Mouse (Mus musculus) hindbrain, embryonic 13.5 days (tissue): ENCODE data around the gene Rho. TPM values are rescaled to one million over a fixed set of nuclear protein-coding genes. Genes with fewer than 3 reads are reported as not detected.
A peak's percentile ranks its signal among the peaks of the same experiment; 100 is the strongest.

Experiments used
- ATAC-seq: fragments of 200-750 bp; cut with Nextera tagmentation; 2 replicates; pipeline ENCODE4 v1.8.0; 2017; ENCODE audit warnings: moderate TSS enrichment; ENCODE audit not compliant: low FRiP score
- H3K27ac ChIP-seq: fragments of 300-500 bp; sonication (generic); 2 replicates; pipeline ENCODE4 v1.5.1; 2015; ENCODE audit warnings: inconsistent platforms, mild to moderate bottlenecking, moderate library complexity
- H3K27me3 ChIP-seq: fragments of 300-500 bp; sonication (generic); 2 replicates; pipeline ENCODE4 v1.6.1; 2015; ENCODE audit warnings: mild to moderate bottlenecking, inconsistent platforms
- H3K36me3 ChIP-seq: fragments of 300-500 bp; sonication (generic); 2 replicates; pipeline ENCODE4 v1.6.1; 2015; ENCODE audit warnings: mild to moderate bottlenecking, inconsistent platforms
- H3K4me1 ChIP-seq: fragments of 300-500 bp; sonication (generic); replicated peaks from 2 replicates; pipeline ENCODE4 v1.6.1; 2015; ENCODE audit warnings: inconsistent platforms
- H3K4me2 ChIP-seq: fragments of 300-500 bp; sonication (generic); 2 replicates; pipeline ENCODE4 v1.6.1; 2015; ENCODE audit warnings: inconsistent platforms, mild to moderate bottlenecking, moderate library complexity
- H3K4me3 ChIP-seq: fragments of 300-500 bp; sonication (generic); 2 replicates; pipeline ENCODE4 v1.5.1; 2015; ENCODE audit warnings: mild to moderate bottlenecking, inconsistent platforms
- H3K9ac ChIP-seq: fragments of 300-500 bp; sonication (generic); 2 replicates; pipeline ENCODE4 v1.6.1; 2015; ENCODE audit warnings: mild to moderate bottlenecking, inconsistent platforms
- H3K9me3 ChIP-seq: fragments of 300-500 bp; sonication (generic); 2 replicates; pipeline ENCODE4 v1.6.1; 2016; ENCODE audit warnings: inconsistent platforms
- WGBS: fragments of 180-500 bp; shearing (Covaris S2); methylation state at CpG from one replicate; pipeline ENCODE4 v1.1.7; 2015; 5-methylcytosine and 5-hydroxymethylcytosine counted together
- polyA plus RNA-seq: library from polyadenylated mRNA; unstranded; fragments of >200 nt; fragmentation: Nextera tagmentation; extraction: Ambion mirVana; gene quantifications from 2 replicates; pipeline ENCODE4 v1.2.1, GENCODE M21; 2015

Rho gene
- polyA plus RNA-seq, 1 experiment from 2014 or later: 0.21 TPM

DNA sequence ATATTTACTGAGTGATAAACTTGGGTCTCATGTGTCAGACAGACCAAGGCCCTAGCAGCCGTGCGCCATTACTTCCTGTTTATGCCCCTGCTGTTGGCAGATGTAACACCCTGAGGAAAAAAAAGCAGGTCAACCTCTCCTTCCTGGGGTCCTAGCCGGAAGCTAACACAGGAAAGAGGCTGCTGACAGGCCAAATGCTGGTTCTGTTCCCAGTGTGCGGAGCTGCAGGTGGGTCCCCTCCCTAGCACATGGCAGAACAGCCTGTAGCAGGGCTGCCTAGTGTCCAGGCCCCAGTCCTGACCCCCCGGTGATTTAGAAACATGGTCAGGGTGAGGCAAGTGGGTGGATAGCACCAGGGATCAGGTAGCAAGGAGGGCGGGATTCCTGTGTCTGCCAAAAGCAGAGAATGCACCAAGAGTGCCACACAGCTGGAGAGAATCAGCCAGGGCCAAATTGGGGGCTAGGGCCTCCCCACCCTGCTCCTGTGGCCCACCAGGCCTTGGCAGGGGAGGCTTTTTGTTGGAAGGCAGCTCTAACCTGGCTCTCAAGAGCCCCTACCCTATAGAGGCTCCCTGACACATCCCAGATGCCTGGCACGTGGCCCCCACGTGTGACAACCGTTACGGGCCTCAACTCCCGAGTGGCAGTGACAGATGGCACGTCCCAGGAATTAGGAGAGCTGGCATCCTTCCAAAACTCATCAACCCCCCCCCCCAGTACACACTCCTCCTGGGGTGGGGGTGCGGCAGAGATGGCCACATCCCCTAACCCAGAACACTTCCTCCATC is 39.9 kb downstream of the Rho start:
- Histone ChIP-seq H3K36me3 (no peaks in the 10 kb centered on the region), H3K9ac (no peak overlapping the region), H3K27ac (peak overlapping the region; percentile 44; the same call in 1 of the 2 replicates), H3K4me2 (no peak overlapping the region), H3K9me3 (no peaks in the 10 kb centered on the region), H3K27me3 (0 out of 2 replicates have a peak, but pooled peaks cover 6% of the 10 kb centered on the region), H3K4me3 (no peak overlapping the region), H3K4me1 (peaks cover 48% of the 10 kb centered on the region)
- 50% methylated on average over 13 of the region's 13 CpGs for WGBS
- ATAC-seq: peak; percentile 33; the same call in 1 of the 2 replicates

DNA sequence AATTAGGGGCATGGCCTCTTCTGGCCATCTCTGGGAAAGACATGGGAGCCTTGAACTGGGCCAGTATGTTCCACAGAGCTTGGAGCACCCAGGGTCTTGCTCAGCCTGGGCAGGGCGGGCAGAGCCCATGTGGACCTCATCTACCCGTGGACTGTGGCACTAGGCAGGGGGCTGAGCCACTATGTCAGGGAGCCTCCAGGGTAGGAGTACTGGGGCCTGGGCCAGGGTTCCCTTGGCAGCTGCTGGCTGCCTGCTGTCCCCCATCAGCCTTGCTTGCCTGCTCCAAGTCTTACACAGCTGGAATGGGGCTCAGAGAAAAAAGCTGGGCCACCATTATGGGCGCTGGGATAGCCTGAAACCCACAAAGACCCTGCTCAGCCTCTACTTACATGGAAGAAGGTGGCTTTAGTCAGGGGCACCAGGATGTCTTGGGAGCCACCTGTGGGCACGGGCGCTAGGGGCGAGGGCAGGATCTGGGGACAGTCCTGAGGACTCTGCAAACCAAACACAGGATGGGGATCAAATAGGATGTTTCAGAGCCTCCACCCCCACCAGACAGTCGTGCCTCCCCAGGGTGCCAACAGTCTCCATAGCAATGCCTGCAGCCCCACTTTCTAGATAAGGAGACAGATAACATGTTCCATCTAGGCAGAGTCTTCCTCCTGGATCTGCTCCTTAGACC is 40.7 kb downstream of the Rho start:
- peak; percentile 25; the same call in 1 of the 2 replicates for ATAC-seq
- no peak overlapping the region for H3K4me3 ChIP-seq
- H3K27me3 ChIP-seq: 0 out of 2 replicates have a peak, but pooled peaks cover 6% of the 10 kb centered on the region
- H3K4me1 ChIP-seq: peaks cover 48% of the 10 kb centered on the region
- H3K36me3 ChIP-seq: no peaks in the 10 kb centered on the region
- H3K9ac ChIP-seq: no peak overlapping the region
- 76% methylated on average over 7 of the region's 7 CpGs for WGBS
- peak overlapping the region; percentile 44; the same call in 1 of the 2 replicates for H3K27ac ChIP-seq
- H3K4me2 ChIP-seq: no peak overlapping the region
- no peaks in the 10 kb centered on the region for H3K9me3 ChIP-seq

DNA sequence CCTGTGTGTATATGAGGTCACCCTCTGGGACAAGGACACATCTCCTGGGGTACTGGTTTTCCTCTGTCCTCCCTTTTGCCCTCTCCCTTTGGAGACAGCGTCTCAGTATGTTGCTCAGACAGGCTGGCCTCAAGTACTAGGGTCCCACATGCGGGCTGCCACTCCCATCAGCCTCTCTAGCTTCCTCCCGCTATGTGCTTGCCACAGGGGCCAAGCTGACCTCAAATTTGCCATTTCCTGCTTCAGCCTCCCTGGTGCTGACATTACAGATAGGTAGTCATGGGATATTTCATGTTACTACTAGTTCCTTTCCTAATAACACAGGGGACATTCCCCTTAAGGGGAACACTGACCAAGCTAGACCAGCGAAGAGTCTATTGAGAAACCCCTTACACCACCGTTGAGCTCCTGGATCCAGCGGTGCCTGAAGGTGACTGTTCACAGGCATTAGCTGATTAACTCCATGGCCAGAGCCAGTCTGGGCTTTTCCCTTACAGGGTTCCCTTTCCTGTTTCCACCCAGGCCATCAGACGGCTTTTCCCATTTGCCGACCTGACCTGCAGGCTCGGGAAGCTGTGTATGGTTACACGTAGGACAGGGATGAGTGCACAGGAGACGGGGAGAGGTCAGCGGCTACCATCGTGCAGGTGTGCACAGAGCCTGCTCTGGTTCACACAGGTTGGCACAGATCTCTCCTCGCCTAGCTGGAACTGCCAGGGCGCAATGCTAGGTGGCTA is 41.8 kb downstream of the Rho start:
- H3K4me1 ChIP-seq: peaks cover 50% of the 10 kb centered on the region
- 89% methylated on average over 15 of the region's 15 CpGs for WGBS
- H3K4me3 ChIP-seq: no peak overlapping the region
- no peak overlapping the region for H3K4me2 ChIP-seq
- no peaks in the 10 kb centered on the region for H3K36me3 ChIP-seq
- ATAC-seq: no peak
- no peak overlapping the region for H3K9ac ChIP-seq
- 0 out of 2 replicates have a peak, but pooled peaks cover 3% of the 10 kb centered on the region for H3K27me3 ChIP-seq
- no peak overlapping the region for H3K27ac ChIP-seq
- no peaks in the 10 kb centered on the region for H3K9me3 ChIP-seq

DNA sequence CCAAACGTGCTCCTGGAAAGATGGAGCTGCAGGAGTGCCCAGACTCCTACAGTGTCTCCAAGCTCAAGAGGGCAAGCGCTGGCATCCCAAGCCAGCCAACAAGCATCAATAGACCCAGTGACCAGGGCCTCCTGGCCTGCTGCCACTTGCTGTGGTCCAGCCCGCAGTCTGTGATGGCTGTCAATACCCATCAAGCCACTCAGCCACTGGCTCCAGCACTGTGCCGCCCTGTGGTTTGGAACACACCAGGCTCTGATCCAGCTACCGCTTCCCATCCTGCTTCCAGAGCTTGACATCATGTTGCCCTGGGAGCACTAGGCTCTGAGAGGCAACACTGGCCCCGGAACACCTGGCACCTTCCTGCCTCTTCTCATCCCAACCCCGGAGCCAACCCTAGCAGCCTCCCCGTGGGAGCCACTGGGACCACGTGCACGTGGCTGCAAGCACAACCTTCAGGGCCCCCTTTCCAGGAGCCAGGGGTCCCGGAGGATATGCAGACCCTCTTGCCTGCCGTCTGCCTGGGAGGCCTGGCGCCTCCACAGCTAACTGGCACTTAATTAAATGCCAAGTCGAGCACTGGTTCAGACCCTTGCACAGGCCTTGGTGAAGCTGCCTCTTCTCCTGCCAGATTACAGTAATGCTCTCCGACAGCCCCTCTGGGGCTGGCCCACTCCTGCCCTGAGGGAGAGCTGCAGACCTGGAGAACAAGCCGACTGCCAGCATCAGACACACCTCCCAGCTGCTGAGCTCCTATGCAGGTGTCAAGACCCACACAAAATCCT is 42.5 kb downstream of the Rho start:
- Histone ChIP-seq H3K4me2 (no peak overlapping the region), H3K4me3 (no peak overlapping the region), H3K27me3 (0 out of 2 replicates have a peak, but pooled peaks cover 3% of the 10 kb centered on the region), H3K9me3 (no peaks in the 10 kb centered on the region), H3K27ac (no peak overlapping the region), H3K4me1 (peaks cover 43% of the 10 kb centered on the region), H3K9ac (peak overlapping the region; percentile 8; the same call in 1 of the 2 replicates), H3K36me3 (no peaks in the 10 kb centered on the region)
- ATAC-seq: no peak
- 66% methylated on average over 16 of the region's 16 CpGs for WGBS

DNA sequence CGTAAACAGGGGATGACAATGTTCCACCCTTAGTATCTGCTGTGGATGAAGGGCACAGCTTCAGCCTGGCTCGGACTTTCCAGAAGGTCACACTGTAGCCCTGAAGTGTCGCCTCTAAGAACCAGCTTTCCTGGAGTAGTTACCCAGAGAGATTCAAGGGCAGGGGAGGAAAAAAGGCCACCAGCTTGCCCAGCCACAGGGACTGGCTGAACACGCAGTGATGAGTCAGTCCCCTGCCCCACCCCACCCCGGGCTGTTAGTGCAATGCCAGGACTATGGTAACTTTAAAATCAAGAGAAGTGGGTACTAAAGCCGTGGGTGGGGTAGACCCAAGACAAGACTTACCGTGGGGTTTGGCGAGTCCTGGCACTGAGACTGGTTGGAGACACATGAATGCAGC is 44.1 kb downstream of the Rho start:
- ATAC-seq: no peak
- Histone ChIP-seq H3K4me2 (no peak overlapping the region), H3K4me1 (peaks cover 43% of the 10 kb centered on the region), H3K27me3 (0 out of 2 replicates have a peak, but pooled peaks cover 3% of the 10 kb centered on the region), H3K36me3 (no peaks in the 10 kb centered on the region), H3K4me3 (no peak overlapping the region), H3K9ac (no peak overlapping the region), H3K27ac (no peak overlapping the region), H3K9me3 (no peaks in the 10 kb centered on the region)
- 87% methylated on average over 8 of the region's 8 CpGs for WGBS

DNA sequence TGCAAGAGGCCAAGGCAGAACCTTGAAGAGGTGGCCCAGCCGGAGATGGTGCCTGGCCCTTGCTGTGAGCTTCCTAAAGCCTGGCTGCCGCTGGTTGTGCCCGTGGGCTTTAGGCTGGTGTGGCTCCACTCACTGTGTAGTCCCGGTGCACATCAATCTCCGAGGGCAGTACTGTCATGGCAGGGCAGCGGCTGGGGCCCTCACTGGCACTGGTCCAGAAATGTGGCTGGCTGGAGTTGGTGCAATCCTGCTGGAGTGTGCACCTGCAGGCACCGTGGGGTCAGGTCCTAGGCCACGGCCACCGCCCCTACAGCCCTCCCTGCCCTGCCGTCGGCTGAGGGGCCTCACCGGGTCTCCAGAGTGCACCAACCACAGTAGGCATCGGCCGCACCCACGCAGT is 46.3 kb downstream of the Rho start:
- H3K4me2 ChIP-seq: no peak overlapping the region
- H3K9me3 ChIP-seq: no peaks in the 10 kb centered on the region
- WGBS: 84% methylated on average over 15 of the region's 15 CpGs
- H3K4me1 ChIP-seq: peaks cover 26% of the 10 kb centered on the region
- H3K4me3 ChIP-seq: no peak overlapping the region
- ATAC-seq: no peak
- H3K27me3 ChIP-seq: 0 out of 2 replicates have a peak, but pooled peaks cover 3% of the 10 kb centered on the region
- no peaks in the 10 kb centered on the region for H3K36me3 ChIP-seq
- H3K27ac ChIP-seq: no peak overlapping the region
- H3K9ac ChIP-seq: no peak overlapping the region

DNA sequence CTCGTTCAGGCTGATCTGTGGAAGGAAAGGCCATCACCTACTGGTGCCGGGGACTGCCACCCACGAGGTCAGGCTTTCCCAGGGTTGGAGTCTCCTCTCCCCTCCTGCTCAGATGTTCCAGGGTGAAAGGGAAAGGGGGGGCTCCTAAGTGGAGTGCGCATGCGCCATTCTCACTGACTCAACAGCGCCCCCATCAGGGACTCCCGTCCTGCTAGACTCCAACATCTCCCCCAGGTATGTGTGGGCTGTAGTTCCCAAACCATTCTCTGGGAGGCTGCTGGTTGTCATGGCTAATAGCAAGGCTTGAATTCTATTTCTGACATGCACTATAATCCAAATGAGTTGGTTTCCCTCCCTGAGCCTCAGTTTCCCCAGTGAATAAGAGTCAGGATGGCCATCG is 47.0 kb downstream of the Rho start:
- Histone ChIP-seq H3K4me3 (no peak overlapping the region), H3K9me3 (no peaks in the 10 kb centered on the region), H3K9ac (no peak overlapping the region), H3K36me3 (no peaks in the 10 kb centered on the region), H3K4me1 (peaks cover 24% of the 10 kb centered on the region), H3K27ac (no peak overlapping the region), H3K4me2 (no peak overlapping the region), H3K27me3 (0 out of 2 replicates have a peak, but pooled peaks cover 1% of the 10 kb centered on the region)
- 67% methylated on average over 8 of the region's 8 CpGs for WGBS
- no peak for ATAC-seq

DNA sequence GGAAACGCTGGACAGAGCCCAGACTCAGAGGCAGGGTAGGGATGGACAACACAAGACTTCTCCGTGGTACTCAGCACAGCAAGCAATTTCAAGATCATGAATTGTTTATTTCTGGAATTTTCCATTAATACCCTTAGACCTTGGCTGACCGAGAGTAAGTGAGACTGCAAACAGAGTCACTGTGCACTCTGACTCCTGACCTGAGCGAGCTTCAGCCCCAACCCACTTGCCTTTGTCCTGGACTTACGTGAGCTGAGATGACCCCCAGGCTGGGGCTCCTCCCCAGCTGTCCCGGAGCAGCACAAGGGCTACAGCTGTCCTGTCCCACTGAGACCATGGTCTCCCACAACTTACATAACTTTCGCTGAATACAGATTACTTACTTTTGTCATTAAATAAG is 51.3 kb downstream of the Rho start:
- Histone ChIP-seq H3K27ac (no peak overlapping the region), H3K9me3 (no peaks in the 10 kb centered on the region), H3K4me3 (no peak overlapping the region), H3K36me3 (no peaks in the 10 kb centered on the region), H3K9ac (no peak overlapping the region), H3K4me1 (peaks cover 42% of the 10 kb centered on the region), H3K27me3 (no peaks in the 10 kb centered on the region), H3K4me2 (no peak overlapping the region)
- ATAC-seq: no peak
- 57% methylated on average over 7 of the region's 7 CpGs for WGBS

DNA sequence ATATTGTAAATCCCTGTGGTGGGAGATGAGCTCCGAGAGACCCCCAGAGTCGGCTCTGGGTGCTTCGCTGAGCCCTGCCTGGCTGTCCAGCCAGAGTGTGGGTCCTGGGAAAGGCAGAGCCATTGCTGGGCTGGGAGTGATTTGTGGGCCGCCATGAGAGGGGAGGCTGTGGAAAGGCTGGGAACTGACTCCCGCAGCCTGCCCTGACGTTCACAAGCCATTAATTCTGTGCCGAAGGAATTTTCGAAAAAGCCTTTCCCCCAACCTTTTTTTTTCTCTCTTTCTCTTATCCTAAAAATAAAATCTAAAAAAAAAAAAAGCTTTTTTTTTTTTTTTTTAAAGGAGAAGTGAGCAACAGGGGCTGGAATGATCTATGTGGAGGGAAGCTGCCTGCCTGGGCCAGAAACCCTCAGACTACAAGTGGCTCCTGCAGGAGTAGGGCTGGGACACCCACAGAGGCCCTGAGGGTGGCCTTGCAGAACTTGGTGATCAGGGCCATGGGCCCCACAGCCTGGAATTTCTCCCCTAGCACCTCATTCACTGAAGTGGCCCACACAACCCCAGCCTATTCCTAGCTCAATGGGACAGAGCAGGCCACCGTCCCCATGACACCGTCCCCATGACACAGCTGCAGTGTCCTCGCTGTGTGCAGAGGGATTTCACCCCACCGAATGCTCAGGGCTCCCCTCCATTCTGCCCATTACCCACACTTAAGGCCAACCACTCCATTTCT is 51.9 kb downstream of the Rho start:
- no peaks in the 10 kb centered on the region for H3K36me3 ChIP-seq
- no peak overlapping the region for H3K27ac ChIP-seq
- H3K4me1 ChIP-seq: peaks cover 39% of the 10 kb centered on the region
- H3K9ac ChIP-seq: no peak overlapping the region
- no peak overlapping the region for H3K4me2 ChIP-seq
- H3K27me3 ChIP-seq: no peaks in the 10 kb centered on the region
- H3K9me3 ChIP-seq: no peaks in the 10 kb centered on the region
- no peak for ATAC-seq
- 65% methylated on average over 12 of the region's 12 CpGs for WGBS
- H3K4me3 ChIP-seq: no peak overlapping the region

DNA sequence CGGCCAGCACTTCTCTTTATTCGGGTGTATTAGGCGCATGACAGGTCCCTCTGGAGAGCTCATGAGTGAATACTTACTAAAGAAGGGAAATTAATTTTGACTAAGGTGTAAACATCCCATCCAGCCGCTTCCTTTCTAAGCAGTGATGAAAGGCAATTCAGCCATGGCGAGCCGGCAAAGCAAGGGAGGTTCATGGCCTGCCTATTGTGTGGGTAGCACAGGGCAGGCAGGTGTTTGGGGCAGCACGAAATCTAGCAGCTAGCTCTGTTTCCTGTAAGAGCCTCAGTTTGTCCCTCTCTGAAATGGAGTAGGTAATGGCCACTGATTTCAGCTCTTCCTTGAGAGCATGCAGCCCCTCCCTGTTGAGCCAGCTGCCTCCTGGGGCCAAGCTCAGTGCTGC is 53.0 kb downstream of the Rho start:
- H3K36me3 ChIP-seq: no peaks in the 10 kb centered on the region
- no peaks in the 10 kb centered on the region for H3K27me3 ChIP-seq
- ATAC-seq: no peak
- no peak overlapping the region for H3K4me3 ChIP-seq
- no peak overlapping the region for H3K4me2 ChIP-seq
- H3K4me1 ChIP-seq: peaks cover 39% of the 10 kb centered on the region
- H3K9ac ChIP-seq: no peak overlapping the region
- H3K9me3 ChIP-seq: no peaks in the 10 kb centered on the region
- WGBS: 65% methylated on average over 7 of the region's 7 CpGs
- peak overlapping the region; percentile 42; the same call in 1 of the 2 replicates for H3K27ac ChIP-seq

DNA sequence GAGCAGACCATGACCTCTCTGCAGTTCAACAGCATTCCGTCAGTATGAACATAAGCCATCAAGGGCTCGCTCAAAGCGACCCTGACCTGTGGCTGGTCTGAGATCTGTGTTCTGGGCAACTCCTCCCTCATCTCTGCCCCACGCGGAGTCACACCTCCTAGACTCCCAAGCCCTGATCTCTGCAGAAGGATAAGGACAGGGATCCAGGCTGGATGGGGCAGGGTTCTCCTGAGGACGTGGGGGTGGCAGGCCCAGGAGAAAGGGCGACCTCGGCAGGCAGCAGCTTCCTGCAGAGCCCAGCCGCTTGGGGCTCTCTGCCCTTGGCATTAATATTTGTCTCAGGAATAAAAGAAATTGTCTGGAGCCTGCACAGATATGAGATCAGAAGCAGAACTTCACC is 54.1 kb downstream of the Rho start:
- no peaks in the 10 kb centered on the region for H3K9me3 ChIP-seq
- peaks cover 34% of the 10 kb centered on the region for H3K4me1 ChIP-seq
- H3K4me3 ChIP-seq: no peak overlapping the region
- no peaks in the 10 kb centered on the region for H3K36me3 ChIP-seq
- no peak overlapping the region for H3K27ac ChIP-seq
- WGBS: 64% methylated on average over 9 of the region's 9 CpGs
- ATAC-seq: no peak
- no peak overlapping the region for H3K4me2 ChIP-seq
- peaks cover 3% of the 10 kb centered on the region for H3K27me3 ChIP-seq
- no peak overlapping the region; the same call in 1 of the 2 replicates for H3K9ac ChIP-seq
